Mouse (Mus musculus): ENCODE measurements around the gene Frem2.

Frem2 gene

DNA sequence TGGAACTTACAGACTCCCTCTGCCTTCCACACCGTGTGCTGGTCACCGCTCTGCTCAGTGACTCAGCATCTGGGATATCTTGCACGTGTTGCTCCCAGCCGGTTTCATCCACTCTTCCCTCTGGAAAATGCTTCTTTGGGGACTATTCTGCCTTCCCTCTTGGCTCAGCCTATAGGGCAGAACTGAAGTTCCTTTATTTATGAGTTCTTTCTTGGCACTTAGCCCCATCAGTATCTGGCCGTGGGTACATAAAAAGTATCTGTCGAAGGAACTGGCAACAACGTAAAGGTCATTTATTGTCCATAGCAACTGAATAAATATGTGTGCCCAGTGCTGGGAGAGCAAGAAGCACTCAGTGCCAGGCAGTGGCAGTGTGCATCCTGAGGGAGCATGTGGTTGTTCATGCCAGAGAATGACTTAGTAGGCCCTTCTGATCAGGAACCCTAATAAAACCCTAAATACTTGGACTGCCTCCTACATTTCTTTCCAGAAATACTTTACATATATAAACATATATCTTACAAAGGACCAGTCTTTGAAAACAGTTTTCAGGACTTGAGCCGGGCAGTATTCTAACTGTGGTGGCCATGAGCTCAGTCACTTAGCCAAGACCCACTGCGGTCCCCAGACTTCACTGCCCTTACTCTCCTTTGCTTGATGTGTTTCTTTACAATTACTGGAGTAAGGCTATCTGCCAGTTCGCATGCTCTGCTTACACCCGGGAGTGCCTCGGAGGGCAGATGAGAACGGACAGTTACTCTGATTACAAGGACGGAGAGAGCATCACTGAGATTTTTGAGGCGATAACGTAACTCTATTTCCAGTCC, 99.6 kb downstream of the Frem2 start:
- no peak for DNase-seq (ENCODE audit: low spot score in 2 of 2)

DNA sequence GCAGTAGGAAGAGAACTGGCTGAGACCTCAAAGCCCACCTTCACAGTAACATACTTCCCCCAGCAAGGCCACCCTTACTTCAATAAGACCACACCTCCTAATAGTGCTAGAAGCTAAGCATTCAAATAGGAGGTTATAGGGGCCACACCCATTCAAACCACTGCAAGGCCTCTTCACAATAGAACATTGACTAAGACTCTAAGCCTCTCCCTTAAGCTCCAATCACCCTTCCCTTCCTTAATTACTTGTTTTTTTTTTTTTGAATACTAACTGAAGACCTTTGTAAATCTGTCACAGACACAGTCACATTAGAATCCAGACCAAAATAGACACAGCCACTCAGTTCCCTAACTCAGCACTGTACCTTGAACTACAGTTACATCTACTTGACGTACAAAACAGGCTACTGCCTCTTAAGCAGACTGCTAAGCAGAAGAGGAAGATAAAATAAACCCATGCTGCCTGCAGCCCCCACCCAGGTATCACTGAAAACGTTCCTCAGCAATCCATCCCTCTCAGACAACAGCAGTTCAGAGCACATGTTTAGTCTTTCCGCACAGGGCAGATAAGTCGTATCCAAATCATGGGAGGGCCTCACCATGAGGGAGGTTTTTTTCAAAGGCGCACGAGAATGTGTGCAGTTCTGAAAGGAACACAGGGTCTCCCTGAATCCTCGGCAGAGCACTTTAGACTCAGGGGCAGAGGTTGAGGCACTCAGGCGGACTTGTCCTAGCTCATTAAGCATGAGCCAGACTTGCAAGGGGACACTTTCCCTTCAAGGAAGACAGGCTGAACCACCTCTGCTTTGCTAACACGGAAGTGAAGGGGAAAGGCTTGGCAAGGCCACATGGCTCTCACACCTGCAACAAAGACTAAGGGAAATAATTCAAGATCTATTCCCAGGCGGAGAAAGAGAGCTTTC, 101.9 kb downstream of the Frem2 start:
- DNase-seq (ENCODE audit: low spot score in 2 of 2), result no peak

DNA sequence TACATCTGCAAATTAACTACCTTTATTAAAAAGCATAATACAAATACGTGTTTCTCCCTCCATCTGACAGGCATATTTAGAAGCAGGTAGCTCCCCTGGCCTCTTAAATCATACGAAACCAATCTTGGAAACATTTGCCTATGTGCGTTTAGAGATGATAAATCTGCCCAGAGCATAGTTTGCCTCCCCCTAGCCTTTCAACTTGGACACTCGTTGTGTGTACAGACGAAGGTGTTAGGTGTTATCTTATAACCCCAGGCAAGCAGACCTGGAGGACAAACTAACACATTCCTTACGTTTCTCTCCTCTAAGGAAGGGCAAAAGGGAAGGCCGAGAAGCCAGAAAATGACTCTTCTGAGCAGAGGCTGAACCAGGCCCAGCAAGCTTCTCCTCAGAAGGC, 104.5 kb downstream of the Frem2 start:
- DNase-seq (ENCODE audit: low spot score in 2 of 2), result no peak

DNA sequence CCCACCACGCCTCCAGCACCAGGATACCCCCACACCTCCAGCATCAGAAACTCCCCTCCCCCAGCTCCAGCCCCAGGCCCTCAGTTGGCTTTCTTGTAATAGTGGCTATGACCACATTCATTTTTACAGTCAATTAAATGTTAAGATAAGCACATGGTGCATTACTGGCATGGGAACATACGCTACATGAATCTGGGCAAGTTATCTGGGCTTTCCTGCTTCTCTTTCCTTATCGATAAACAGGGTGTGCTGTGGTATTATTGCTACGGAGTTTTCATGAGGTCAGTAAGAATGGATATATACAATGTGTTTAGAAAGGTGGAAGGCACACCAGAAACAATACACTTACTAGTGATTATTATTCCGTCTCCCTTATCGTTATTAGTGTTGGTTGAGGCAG, 125.1 kb downstream of the Frem2 start:
- DNase-seq (ENCODE audit: low spot score in 2 of 2), result no peak

DNA sequence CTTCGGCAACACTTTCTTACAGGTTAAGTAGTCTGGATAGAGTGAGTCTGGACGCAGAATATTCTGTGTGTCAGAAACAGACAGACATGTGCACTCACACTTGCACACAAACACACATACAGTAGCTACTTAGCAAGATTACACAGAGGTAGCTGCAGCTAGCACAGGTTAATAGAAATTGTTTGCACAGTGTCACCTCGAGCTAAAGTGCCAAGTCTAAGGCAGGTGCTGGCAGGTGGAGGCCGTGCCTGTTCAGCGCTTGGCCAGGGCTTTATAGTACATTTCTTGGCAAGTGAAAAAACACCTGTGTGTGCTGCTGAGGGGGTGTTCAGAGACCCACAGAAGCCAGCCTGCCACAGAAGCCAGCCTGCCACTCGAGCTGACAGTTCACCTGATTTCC, 126.8 kb downstream of the Frem2 start:
- no peak for DNase-seq (ENCODE audit: low spot score in 2 of 2)

DNA sequence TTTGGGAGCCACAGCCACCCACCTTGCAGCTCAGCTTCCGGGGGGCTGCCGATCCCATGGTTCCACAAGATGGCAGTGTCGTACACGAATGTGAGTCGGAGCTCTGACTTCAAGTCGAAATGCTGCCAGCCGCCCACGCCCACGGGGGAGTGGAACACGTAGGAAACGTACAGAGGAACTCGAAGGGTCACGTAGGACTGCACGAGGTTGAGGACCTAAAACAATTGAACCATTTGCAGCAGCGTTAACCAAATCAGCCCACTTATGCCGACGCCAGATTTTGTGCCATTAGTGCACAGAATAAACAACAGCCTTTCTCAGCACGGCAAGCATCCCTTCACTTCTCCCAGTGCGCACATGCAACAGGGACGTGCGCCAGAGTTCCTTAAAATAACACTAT, 131.4 kb downstream of the Frem2 start:
- DNase-seq (ENCODE audit: low spot score in 2 of 2), result peak; percentile 2 to 15

DNA sequence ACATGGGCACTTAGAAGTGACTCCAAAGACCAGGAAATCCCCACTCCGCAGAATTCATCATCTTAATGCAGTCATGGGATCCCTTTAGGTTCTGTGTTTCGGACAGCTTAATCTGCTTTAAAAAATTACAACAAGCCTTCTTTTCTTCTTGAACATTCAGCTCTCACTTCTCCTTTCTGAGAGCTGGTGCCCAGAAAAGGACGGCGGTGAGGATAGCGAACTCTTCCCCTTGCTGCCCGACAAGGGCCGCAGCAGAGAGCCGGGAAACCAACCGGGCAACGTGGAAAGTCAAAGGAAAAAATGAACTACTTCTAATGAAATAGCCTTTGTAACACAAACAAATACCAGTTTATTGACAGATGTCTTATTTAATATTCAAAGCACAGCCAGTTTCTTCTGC, 134.4 kb downstream of the Frem2 start:
- DNase-seq (ENCODE audit: low spot score in 2 of 2), result no peak

DNA sequence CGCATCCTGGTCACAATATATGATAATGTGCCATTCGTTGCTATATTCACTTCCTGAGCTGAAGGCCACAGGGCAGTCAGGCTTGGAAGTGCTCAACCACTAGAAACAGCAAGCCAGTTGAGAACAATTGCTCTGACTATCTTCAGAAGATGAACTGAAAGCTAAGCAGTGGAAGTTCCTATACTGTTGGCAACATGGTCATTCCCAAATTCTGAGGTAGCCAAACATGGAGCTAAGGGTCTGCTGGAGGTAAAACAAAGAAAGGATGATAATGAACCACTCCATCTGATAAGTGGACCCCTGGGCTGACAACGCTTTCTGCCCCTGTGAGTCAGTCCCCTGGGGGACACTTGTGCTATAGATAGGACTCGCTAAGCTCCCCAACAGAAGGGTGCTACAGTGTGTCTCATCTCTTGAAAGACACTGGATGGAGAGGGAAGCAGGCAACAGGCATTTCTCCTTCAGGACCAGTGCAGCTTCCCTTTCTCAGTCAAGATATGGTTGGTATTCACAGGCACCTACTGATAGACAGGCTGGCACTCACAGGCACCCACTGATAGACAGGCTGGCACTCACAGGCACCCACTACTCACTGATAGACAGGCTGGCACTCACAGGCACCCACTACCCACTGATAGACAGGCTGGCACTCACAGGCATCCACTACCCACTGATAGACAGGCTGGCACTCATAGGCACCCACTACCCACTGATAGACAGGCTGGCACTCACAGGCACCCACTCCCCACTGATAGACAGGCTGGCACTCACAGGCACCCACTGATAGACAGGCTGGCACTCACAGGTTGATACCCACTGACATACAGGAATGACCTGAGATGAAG, 142.7 kb downstream of the Frem2 start:
- no peak for DNase-seq (ENCODE audit: low spot score in 2 of 2)

DNA sequence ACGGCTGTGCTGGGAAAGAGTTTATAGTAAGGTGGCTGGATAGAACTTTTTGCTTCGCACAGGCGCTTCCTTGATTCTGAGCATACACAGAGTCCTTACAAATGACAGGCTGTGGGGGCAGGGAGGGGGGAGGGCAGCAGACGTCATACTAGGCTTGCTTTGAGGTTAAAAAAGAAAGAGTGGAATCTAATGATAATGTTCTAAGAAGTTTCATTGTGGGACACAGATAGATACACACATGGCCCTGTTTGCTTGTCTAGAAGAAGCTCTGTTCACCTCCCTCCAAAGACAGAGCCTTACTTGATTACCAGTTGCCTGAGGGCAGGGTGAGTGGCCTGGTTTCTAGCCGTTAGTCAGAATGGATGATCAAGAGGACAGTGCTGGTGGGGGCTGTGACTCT, 144.1 kb downstream of the Frem2 start:
- DNase-seq (ENCODE audit: low spot score in 2 of 2), result no peak

DNA sequence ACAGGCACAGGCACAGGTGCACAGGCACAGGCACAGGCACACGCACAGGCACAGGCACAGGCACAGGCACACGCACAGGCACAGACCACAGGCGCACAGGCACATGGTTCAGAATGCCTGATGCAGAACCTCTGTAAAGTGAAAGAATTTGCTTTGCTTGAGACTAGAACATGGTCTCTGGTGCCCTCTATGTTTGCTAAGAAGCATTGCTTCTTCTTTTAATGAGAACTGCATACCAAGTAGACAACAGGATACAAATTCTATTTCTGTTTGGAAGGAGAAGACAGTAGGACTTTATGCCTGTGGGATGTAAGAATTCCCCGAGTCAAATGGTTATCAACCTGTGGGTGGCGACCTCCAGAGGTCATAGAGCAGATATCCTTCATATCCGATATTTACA, 154.7 kb downstream of the Frem2 start:
- no peak for DNase-seq (ENCODE audit: low spot score in 2 of 2)

DNA sequence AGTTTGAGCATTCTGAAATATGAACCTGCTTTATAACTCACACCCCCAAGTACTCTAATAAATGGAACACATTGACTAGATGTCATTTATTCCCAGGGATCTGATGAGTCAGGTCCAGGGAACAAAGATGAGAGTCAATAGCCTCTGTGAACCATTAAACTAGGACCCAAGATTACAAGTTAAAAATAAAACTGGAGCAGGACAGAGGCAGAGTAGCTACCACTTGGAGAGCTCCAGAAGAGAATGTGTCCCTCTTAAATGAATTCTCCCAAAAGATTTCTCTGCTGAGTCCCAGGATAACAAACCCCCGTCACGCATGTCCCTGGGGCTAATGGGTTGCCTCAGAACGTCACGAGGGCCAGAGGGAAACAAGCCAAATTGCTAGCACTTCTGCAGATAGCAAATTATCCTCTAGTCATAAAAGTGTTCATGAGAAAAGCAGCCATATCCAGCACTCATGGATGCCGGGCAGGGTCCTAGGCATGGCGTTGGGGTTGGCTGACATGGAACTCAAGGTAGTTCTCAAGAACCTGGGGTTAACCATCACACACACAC, 158.7 kb downstream of the Frem2 start:
- peak; percentile 12 to 23 for DNase-seq (ENCODE audit: low spot score in 2 of 2)

DNA sequence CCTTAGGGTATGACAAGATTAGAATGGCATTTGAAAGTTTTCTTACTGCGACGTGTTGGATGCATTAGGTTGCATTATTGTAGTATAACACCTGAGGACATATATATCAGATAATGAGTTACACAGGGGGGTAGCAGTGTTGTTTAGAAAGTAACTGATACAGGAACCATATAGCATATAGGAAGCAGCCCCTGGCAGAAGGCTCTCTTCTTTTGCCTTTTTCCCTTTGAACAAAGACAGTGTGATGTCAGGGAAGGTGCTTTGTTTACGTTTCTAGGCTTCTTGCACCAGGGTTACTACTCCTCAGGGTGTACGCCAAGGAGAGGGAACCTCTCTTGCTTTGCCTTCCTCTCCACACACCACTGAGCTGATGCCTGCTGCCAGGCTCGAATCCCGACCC, 168.8 kb downstream of the Frem2 start, which contains the start of gene Stoml3:
Gene Stoml3, plus strand, starts transcription at position 301 of the 400 bp plus-strand sequence.
- DNase-seq (ENCODE audit: low spot score in 2 of 2), result no peak

DNA sequence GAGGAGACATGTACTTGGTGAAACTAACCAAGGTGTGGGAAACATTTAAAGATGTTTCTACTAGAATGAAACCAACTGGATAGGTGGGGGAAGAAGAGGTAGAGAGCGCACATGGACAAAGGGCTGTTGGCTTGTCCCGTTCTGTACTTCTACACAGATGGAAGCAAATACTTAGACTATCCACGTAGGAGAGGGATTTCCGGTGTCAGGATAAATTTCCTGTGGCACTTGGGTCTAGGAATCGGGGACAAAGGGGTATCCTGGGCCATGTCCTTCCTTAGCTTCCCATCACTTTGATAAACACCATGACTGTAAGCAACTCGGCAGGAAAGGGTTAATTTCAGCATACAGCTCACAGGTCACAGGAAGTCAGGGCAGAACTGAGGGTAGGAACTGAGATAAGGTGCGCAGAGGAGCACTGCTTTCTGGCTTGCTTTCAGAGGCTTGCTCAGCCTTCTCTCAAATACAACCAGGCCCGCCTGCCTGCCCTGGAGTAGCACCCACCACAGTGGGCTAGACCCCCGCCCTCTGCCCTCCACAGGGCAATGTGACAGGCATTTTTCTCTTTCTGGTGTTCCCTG, 170.1 kb downstream of the Frem2 start:
- DNase-seq (ENCODE audit: low spot score in 2 of 2), result no peak

DNA sequence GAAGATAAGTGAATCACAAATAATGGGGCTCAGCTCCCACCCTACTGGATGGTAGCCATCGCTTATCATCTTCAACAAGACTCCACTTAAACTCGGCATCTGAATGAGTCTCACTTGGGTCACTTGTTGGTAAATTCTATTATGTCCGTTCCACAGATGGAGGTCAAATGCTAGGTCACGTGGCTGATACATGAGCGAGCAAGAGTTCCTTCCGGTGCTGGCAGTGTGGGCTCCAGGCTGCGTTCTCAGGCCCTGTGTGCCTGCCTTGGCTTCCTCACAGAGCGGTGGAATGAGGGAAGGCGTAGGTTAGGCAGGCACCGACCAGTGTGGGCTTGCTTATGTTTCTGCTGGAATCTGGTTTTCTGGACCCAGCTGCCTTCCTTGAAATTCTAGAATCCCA, 170.6 kb downstream of the Frem2 start:
- no peak for DNase-seq (ENCODE audit: low spot score in 2 of 2)

DNA sequence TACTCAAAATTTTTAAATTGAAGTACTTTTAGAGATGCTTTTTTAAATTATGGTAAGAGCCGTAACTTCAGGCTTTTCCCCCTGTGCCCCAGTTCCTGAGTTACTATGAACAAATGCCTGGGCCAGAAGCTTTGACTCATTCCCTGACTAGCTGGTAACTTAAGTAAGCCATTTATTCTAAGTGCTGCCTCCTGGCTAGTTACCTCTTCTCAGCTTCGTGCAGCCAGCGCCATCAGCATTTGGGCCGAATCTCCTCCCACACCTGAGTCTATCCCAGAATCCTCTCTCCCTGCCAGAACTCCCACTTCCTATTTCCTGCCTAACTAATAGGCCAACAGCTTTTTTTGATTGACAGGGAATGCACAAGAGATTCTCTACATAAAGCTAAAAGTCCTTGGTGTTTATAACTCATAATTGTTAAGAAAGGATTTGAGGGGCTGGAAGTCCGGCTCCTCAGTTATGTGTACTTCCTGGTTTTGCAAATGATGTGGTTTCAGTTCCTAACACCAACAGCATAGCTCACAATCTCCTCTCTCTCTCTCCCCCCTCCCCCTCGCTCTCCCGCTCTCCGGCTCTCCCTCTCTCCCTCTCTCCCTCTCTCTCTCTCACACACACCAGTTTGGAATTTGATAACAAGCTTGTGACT, 173.6 kb downstream of the Frem2 start:
- DNase-seq (ENCODE audit: low spot score in 2 of 2), result no peak

DNA sequence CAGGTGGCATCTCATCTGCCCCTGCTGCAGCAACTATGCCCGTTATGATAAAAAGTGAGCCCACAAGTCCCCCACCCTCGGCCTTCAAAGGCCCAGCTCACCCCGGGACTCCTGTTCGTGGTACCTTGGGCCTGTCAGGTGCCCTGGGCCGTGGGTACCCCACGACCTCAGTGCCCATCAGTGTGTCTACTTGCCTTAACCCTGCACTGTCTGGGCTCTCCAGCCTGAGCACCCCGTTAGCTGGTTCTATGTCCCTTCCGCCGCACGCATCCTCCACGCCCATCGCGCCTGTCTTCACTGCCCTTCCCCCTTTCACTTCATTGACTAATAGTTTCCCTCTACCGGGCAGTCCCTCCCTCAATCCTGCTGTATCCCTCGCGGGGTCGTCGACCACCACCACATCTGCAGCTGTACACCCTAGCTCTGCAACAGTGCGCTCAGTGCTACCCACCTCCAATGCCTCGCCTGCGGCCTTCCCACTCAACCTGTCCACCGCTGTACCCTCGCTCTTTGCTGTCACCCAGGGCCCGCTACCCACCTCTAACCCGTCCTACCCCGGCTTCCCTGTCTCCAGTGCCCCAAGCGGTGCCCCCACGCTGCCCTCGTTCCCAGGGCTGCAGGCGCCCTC, 178.6 kb downstream of the Frem2 start:
- no peak for DNase-seq (ENCODE audit: low spot score in 2 of 2)

DNA sequence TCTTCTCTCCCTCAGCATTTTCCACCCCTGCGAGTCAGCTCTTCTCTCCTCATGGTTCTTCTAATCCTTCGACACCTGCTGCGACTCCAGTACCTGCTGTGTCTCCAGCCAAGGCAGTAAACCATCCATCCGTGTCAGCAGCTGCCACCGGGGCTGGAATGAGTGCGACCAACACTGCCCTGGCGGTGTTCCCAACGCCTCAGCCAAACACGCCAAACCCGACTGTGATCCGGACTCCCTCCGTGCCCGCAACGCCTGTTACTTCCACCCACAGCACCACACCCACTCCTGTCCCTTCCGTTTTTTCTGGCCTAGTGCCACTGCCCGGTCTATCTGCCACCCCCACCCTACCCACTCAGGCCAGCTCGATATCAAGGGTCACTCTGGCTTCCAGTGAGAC, 179.7 kb downstream of the Frem2 start:
- DNase-seq (ENCODE audit: low spot score in 2 of 2), result no peak

DNA sequence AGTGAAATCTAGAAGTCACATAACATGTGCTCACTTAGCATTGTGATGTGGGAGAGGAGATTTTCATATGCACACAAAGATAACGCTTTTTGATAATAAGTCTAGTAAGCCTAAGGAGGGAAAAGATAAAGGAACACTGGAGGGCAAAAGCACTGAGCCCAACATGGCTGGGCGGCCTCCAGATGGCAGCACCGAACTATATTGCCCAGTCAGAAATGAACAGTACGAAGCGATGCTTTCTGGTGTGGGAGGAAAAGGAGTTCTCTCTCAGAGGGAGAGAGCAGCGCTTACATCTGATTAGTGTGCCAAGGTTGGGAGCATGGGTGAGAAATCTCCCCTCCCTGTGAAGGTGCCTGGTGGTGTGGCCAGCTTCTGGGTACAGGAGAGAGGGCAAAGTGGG, 181.3 kb downstream of the Frem2 start:
- DNase-seq (ENCODE audit: low spot score in 2 of 2), result no peak

DNA sequence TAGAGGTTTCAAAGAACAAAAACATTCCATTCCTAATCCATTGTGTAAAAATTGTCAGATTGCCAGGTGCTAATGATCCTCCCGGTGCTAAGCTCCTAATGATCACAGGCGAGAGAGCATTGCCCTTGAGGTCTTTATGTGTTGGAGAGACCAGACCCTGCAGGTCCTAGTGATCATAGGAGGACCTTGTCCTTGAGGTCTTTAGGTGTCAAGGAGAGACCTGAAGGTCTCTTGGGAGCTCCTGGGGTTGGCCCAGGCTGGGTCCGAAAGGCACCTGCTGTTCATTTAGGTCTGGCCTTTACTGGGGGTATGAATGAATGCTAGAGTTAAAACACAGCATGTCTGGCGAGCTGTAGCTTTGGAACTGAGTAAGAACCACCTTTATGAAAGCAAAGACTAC, 183.0 kb downstream of the Frem2 start:
- no peak for DNase-seq (ENCODE audit: low spot score in 2 of 2)

DNA sequence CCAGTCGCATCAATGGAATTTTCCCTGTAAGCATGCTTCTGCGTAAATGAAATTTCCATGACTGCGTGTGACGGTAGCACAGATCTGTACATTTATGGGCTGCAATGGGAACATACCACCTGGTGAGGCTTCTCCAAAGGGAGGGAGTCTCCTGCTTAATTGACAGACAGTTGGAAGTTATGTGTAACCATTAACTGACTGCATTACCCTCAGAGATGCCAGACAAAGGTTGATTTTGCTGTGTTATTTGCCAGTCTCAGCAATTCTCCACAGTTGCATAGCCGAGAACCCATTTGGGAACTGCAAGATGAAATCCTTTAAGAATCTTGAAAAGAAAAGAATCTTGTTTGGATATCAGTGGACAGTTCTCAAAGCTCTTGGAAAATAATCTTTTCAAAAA, 185.1 kb downstream of the Frem2 start:
- no peak for DNase-seq (ENCODE audit: low spot score in 2 of 2)

All from heart, adult 9 months (tissue).